Mouse (Mus musculus) right cerebral cortex, postnatal 10 days (tissue): ENCODE measurements around the gene Blm.
A peak's percentile ranks its signal among the peaks of the same experiment; 100 is the strongest.

Source experiments
- DNase-seq, 2 experiments: peaks; one replicate each; pipeline ENCODE4 v3.0.0; 2021; ENCODE audit warnings: low spot score in 2 of 2

The Blm gene

GRCm38 (mm10) chr7:80461891-80462290 lies 73.0 kb downstream of the Blm start:
- DNase-seq = no peak

DNA sequence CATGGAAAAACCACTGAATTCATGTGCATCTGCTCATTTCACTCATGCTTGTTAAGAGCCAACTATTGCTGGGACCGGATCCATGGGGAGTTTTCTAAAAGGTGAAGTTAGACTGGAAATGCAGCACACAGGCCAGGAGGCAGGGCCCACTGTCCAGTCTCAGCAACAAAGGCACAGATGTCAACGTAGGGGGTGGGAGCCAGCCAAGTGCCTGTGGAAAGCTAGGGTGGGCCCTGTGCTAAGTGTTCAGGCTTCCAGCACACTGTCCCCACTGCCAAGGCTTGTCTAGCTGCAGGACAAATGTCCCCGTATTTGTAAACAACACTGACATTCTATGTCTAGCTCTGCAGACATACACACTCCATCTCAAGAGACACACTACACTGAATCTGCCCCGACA lies 74.0 kb downstream of the Blm start:
- no peak for DNase-seq

- DNase-seq = no peak
These were observed 74.7 kb downstream of the Blm start for GRCm38 (mm10) chr7:80460199-80460598.

- no peak for DNase-seq
These were observed 77.0 kb downstream of the Blm start for GRCm38 (mm10) chr7:80457831-80458343.

GRCm38 (mm10) chr7:80457241-80457640 lies 77.7 kb downstream of the Blm start:
- peak in 1 of 2 experiments; percentile 47 for DNase-seq

DNA sequence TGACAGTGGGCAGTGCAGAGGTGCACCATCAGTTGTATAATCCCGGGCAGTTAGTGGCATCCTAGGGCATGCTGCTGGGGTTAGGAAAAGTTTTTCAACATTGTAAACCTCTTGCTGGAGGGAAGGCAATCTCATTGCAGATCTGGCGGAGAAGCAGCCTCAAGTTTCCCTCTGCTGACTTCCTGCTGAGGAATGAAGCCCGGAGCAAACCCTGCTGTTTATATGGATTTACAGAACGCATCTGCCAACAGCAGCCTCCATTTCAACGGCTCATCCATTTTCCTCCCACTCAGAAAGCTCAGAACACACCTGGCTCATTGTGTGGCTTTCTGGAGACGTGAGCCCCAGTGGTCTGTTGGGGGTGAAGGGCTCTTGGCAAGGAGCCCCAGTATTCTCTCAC lies 78.6 kb downstream of the Blm start:
- no peak for DNase-seq

GRCm38 (mm10) chr7:80455505-80456160 lies 79.3 kb downstream of the Blm start:
- no peak for DNase-seq

DNA sequence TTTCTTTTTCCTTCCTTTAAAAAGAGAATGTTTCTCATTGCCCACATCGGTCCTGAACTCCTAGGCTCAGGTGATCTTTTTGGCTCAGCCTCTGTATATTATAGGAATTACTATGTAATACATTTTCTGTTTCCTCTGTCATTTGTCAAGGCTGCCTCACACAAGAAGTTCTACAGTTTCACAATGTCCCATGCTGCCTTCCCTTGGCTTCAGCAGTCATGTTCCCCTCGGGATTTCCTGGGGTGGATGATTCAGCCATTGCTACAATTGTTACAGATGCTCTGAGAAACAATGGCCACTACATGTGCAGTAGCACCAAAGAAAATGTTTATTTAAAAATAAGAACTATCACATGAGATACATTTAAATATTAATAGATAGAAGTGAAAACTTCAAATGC lies 80.1 kb downstream of the Blm start:
- no peak for DNase-seq

GRCm38 (mm10) chr7:80453997-80454396 lies 80.9 kb downstream of the Blm start:
- no peak for DNase-seq

DNA sequence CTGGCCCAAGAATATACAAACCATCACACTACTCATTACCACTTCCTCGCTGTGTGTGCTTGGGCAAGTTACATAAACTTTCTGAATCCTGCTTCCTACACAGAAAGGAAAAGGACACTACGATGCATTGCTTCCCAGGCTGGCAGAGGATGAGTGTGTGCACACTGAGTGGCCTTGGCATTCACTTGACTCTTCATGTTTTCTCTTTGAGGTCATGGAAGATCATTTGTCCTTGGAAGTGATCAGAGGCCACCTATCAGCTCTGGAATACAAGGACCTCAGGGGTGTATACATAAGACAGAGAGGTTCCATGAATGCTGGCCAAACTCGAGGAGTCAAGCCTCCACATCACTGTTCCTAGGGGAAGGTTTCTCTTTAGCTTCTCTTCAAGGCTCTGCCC lies 81.8 kb downstream of the Blm start:
- DNase-seq = no peak

- no peak for DNase-seq
These were observed 82.7 kb downstream of the Blm start for GRCm38 (mm10) chr7:80452241-80452640.

DNA sequence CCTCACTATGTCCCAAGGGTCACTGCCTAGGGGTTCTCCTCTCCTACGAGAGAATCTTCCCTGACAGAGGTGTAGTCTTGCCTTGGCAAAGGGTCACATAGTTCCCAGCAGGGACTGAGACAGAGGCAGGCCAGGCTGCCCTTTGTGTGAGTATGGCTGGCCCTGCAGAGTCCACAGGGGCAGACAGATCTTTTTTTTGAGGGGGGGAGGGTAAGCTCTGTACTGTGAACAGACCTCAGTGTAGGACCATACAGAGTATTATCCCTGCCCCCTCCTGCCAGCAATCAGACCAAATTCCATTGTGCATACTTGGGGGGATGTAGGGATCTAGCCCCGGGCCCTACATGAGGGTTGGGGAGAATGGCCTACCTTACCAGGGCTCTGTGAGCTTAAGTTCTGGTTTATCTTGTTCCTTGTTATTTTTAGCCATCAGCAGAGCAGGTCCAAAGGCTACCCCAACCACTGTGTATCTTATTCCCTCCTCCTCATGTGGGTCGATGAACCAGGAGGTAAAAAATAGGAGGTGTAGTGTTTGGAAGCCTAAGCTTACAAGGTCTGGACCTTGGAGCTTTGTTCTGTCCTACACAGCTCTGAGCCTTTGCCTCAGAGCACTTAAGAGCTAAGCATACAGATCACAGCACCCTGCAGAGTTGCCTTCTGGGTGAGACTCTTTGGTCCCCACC lies 83.2 kb downstream of the Blm start:
- DNase-seq = no peak

DNA sequence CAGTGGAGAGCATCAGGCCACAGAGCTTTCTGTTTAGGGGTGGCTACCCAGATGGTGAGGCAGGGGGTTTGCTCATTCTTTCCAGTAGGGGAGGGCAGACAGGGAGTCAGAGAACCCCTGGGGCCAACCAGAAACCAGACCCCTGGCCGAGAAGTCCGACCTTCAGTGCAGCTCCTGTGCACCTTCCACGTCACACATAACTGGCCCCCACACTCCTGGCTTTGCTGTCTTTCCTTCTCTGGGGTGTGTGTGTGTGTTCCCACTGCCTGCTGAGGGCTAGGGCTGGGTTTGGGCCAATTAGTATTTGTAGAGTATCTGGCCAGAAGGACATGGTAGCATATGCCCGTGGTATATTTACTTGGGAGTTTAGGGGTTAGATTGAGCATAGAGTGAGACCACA lies 84.6 kb downstream of the Blm start:
- no peak for DNase-seq

GRCm38 (mm10) chr7:80449620-80450091 lies 85.3 kb downstream of the Blm start:
- DNase-seq = no peak

- no peak for DNase-seq
These were observed 87.6 kb downstream of the Blm start for GRCm38 (mm10) chr7:80447336-80447735.

DNA sequence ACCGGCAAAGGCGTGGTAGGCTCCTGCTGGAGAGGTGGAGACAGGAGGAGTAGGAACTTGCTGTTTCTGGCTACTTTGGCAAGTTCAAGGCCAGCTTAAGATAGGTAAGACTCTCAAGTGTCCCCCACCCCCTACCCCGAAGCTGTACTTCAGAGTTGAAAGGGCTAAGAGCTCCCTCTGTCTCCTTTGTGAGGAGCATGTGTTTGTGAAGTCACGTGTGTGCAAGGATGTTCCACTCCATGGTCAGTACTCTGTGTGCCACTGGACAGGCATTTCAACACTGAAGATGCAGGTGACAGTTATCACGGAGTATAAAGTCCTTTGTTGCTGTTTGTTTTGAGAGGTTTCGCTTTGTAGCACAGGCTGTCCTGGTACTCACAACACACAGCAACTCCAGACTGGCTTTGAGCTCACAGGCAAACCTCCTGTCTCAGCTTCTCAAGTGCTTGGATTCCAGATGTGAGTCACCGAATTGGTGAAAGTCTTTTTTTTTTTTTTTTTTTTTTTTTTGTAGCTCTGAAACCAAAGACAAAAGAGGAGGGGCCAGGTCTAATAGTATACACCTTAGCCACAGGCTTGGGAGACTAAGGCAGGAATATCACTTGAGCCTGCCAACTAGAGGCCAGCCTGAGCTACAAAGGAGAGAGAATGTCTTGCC lies 88.6 kb downstream of the Blm start:
- DNase-seq = no peak

DNA sequence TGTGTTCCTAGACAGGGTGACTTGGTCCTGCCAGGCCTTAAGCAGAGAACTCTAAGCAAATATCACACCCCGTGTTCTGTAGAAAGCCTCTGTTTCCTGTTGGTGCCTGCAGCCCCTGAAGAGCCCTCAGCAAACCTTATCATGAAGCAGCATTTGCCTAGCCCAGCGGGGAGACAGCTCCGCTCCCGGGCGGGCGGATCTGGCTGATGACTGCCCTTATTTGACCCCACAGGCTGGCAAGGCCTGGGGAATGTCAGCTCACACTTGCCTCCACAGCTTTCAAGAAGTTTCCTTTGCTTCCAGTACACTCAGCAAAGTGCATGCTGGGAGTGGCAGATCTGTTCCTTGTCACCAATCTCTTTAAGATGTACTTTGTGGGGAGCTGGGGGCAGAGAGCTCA lies 89.4 kb downstream of the Blm start:
- DNase-seq = no peak

GRCm38 (mm10) chr7:80444401-80445249 lies 90.3 kb downstream of the Blm start:
- DNase-seq = peak in 1 of 2 experiments; percentile 39

DNA sequence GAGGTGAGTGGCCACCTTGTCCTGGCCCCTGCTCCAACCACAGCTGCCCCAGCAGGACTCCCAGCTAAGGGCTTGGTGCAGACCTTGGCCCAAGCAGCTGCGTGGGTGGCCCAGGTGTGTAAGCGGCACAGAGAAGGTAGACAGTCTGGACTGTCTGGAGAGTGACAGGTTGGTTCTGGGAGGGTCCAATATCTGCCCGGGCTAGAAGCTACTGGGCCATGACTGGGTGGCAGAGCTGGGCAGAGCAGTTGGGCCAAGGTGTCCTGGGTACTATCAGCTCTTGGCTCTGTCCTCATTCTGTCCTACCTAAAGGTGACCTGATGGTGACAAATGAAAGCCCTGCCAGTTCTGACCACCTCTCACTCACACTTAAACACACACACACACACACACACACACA lies 91.8 kb downstream of the Blm start:
- no peak for DNase-seq

GRCm38 (mm10) chr7:80441986-80442904 lies 92.7 kb downstream of the Blm start:
- peak; percentile 60 to 78 for DNase-seq

GRCm38 (mm10) chr7:80440685-80441084 lies 94.2 kb downstream of the Blm start:
- no peak for DNase-seq
